14 mouse cellular contexts compared by ENCODE assay signal in the genomic region with DNA sequence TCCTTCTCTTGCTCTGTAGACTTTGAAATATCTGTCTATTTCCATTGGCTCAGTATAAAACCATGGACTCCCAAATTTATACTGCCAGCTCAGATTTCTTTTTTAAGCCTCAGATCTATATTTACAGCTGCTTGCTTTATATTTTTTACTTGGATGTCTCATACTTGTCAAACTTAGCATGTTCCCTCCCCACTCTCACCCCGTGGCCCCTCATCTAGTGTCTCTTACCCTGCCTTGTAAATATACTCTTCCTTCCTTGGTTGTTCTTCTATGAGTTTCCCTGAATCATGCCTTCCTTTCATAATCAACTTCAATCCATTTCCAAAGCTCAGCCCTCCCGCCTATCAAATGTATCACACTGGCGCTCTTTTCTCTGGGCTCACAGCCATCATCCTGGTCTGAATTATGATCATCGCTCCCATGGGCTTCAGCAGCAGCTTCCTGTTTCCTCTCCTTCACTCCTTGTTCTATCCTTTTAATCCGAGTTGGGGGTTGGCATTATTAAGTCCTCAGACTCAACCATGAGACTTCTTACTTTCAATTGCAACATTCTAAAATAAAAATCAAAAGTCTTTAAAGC.
DNase-seq lines count a peak whose midpoint lies in the region; ATAC-seq and TF ChIP-seq lines count a peak whose summit lies in the region.
"Had no signal": no experiment of that assay in that cellular context is flagged by ENCODE, and none has a peak within 500 bp of the region (broad histone marks: within the 10 kb centered on the region; RNA-seq: fewer than 3 reads in every experiment).

No protein-coding gene starts in this region.

- H3K9me3 ChIP-seq in heart, embryonic 10.5 days, result no peaks in the 10 kb centered on the region
- H3K9me3 ChIP-seq in liver, postnatal 0 days (ENCODE audit: low read length), result no peaks in the 10 kb centered on the region
- no peaks in the 10 kb centered on the region for H3K9me3 ChIP-seq in midbrain, postnatal 0 days (ENCODE audit: low read length)
- H3K9me3 ChIP-seq: midbrain, embryonic 15.5 days had no signal

- H3K27ac ChIP-seq in heart, embryonic 10.5 days, result no peak overlapping the region
- H3K27ac ChIP-seq in liver, postnatal 0 days (ENCODE audit: low read depth), result no peak overlapping the region
- H3K27ac ChIP-seq in midbrain, postnatal 0 days (ENCODE audit: low read depth, low read length), result no peak overlapping the region
- H3K27ac ChIP-seq: liver, embryonic 14.5 days; midbrain, embryonic 15.5 days had no signal

- WGBS in heart, embryonic 10.5 days, result 88% methylated on average over 5 of the region's 5 CpGs
- 72% methylated on average over 5 of the region's 5 CpGs for whole genome bisulfite sequencing in liver, postnatal 0 days (ENCODE audit: insufficient replicate concordance)
- 88% methylated on average over 5 of the region's 5 CpGs for WGBS in midbrain, postnatal 0 days

- no peaks in the 10 kb centered on the region for H3K36me3 ChIP-seq in heart, embryonic 10.5 days
- no peaks in the 10 kb centered on the region for H3K36me3 ChIP-seq in liver, postnatal 0 days (replicated peaks; ENCODE audit: insufficient read depth, low read length)
- H3K36me3 ChIP-seq in midbrain, postnatal 0 days (ENCODE audit: insufficient read depth, low read length), result no peaks in the 10 kb centered on the region
- H3K36me3 ChIP-seq: midbrain, embryonic 15.5 days had no signal

- H3K4me3 ChIP-seq in heart, embryonic 10.5 days, result no peak overlapping the region
- H3K4me3 ChIP-seq in liver, postnatal 0 days (ENCODE audit: low read depth, low read length), result no peak overlapping the region
- no peak overlapping the region for H3K4me3 ChIP-seq in midbrain, postnatal 0 days (ENCODE audit: low read depth, low read length)
- H3K4me3 ChIP-seq: midbrain, embryonic 15.5 days had no signal

- no peak for TF ChIP-seq EP300 in liver, postnatal 0 days (IDR thresholded peaks at IDR 0.05; ENCODE audit: low read depth)

- DNase-seq in heart, adult 18-20 months, result peak; percentile 30 to 42
- DNase-seq in heart, embryonic 10.5 days (ENCODE audit: low spot score), result no peak
- DNase-seq in NIH3T3 (ENCODE audit: low read depth), result peak; percentile 70
- peak; percentile 38 for DNase-seq in gastrocnemius, postnatal 25 days
- peak; percentile 63 to 72 for DNase-seq in kidney, postnatal 4 days
- DNase-seq in B cell, adult 2 months, result no peak
- no peak for DNase-seq in liver, postnatal 0 days
- no peak for DNase-seq in midbrain, postnatal 0 days (ENCODE audit: low spot score)
- DNase-seq: adrenal gland, postnatal 25 days; cerebellum, adult 11 months; spleen, adult 18-20 months had no signal

- no peaks in the 10 kb centered on the region for H3K4me1 ChIP-seq in heart, embryonic 10.5 days
- no peaks in the 10 kb centered on the region for H3K4me1 ChIP-seq in liver, postnatal 0 days (ENCODE audit: insufficient read depth)
- H3K4me1 ChIP-seq in midbrain, postnatal 0 days (ENCODE audit: insufficient read depth, low read length), result no peaks in the 10 kb centered on the region
- H3K4me1 ChIP-seq: midbrain, embryonic 15.5 days had no signal

- no peak for TF ChIP-seq CTCF in liver, postnatal 0 days (IDR thresholded peaks at IDR 0.05; ENCODE audit: low read depth)
- no peak for TF ChIP-seq CTCF in midbrain, postnatal 0 days (IDR thresholded peaks at IDR 0.05)

- no peaks in the 10 kb centered on the region for H3K27me3 ChIP-seq in heart, embryonic 10.5 days (ENCODE audit: insufficient read depth, poor library complexity, severe bottlenecking)
- no peaks in the 10 kb centered on the region for H3K27me3 ChIP-seq in liver, postnatal 0 days (ENCODE audit: insufficient read depth, low read length)
- H3K27me3 ChIP-seq in midbrain, postnatal 0 days (ENCODE audit: insufficient read depth, low read length), result no peaks in the 10 kb centered on the region
- H3K27me3 ChIP-seq: midbrain, embryonic 15.5 days had no signal

- H3K4me2 ChIP-seq in liver, postnatal 0 days (ENCODE audit: low read depth, low read length), result no peak overlapping the region
- H3K4me2 ChIP-seq in midbrain, postnatal 0 days (ENCODE audit: low read depth, low read length, poor library complexity, severe bottlenecking), result no peak overlapping the region
- H3K4me2 ChIP-seq: midbrain, embryonic 15.5 days had no signal

- no peak for ATAC-seq in liver, postnatal 0 days
- ATAC-seq in midbrain, postnatal 0 days (ENCODE audit: low FRiP score), result no peak
- ATAC-seq: forebrain, embryonic 16.5 days; midbrain, embryonic 15.5 days had no signal

- no peak overlapping the region for H3K9ac ChIP-seq in liver, postnatal 0 days (replicated peaks)
- H3K9ac ChIP-seq in midbrain, postnatal 0 days (replicated peaks; ENCODE audit: low read length, poor library complexity, severe bottlenecking), result no peak overlapping the region
- H3K9ac ChIP-seq: liver, embryonic 14.5 days; midbrain, embryonic 15.5 days had no signal

Comparison
In these comparisons a context has a peak if more than half of its experiments do, and no peak if none do; other contexts are left out.
1. DNase-seq: peak in heart, adult 18-20 months (2 of 2), NIH3T3 (single experiment), gastrocnemius, postnatal 25 days (single experiment) and kidney, postnatal 4 days (2 of 2); none in heart, embryonic 10.5 days (single experiment), B cell, adult 2 months (0 of 2), liver, postnatal 0 days (single experiment) and midbrain, postnatal 0 days (single experiment).